Mouse (Mus musculus): ENCODE results near the gene Olfr672. TPM values are rescaled to one million over a fixed set of nuclear protein-coding genes. Genes with fewer than 3 reads are reported as not detected.
"Not testable (repeated sequence)": the region's sequence is repeated elsewhere in the genome, so short reads cannot be mapped to it uniquely, and the experiment has no call there.

Gene Olfr672
- polyA plus RNA-seq (2021): not detected

DNA sequence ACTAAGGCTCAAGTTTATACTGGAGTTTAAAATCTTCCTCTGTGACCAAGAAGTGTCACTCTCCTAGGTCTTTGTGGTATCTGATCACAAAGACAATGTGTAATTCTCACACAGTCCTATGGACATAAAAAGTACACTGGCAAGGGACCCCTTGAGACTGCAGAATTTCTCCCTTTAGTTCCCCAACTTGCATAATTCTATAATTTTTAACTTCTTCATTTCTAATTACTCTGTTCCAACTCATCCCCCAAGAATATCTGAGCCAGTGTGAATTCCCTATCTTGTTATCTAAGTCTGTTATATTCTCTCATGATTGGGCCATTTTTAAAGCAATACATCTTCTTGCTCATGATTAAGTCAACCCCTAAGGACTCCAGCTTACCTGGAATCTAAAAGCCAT lies at the start of gene Olfr672:
Gene Olfr672, minus strand, starts transcription at position 101 of the 400 bp plus-strand sequence.
- in situ Hi-C loops (cut with MboI; ENCODE audit: low pct_unique_long_range_greater_than_20kb): no loop called here
- H3K27me3 ChIP-seq: no peaks in the 10 kb centered on the region
- ATAC-seq (no peak), DNase-seq (ENCODE audit: low read depth, low spot score) (no peak)
- ChIA-PET POLR2A (no interaction called here), CTCF (no interaction called here)
- no peak for TF ChIP-seq CTCF (IDR thresholded peaks at IDR 0.05)

DNA sequence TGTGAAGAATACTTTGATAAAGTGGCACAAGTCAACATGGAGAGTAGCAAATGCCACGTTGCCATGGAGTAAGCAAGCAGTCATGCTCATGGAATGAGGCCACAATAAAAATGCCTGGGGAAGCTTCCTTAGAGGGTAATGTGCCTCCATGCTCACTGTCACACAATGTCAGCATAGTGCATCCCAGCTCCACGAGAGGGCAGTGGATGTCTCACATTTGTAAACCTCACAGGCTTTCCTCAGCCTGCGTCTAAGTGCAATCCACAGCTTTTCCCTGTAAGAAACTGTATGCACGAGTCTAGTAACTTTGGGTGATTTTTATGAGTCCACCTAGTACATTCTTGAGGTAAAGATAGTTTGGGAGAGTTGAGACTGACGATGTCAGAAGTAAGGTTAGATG lies 32.0 kb upstream of the Olfr672 start:
- H3K27me3 ChIP-seq; CTCF ChIA-PET; DNase-seq (ENCODE audit: low read depth, low spot score): not testable (repeated sequence)

DNA sequence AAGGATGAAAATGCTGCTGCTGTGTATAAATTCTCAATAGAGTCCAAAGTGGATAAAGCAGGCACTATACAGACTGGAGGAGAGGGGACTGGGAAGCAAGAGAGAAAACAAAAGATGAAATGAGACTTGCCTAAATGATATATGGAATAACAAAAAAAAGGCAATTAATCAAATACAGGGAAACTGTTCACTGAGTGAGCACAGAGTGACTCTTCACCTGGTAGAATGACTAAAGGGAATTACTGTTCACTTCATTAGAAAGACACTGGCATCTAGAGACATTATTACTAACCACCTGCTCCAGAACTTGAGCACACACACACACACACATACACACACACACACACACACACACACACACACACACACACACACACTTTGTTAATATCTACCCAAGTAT lies 30.6 kb upstream of the Olfr672 start, which contains the start of gene Olfr676:
Gene Olfr676, plus strand, starts transcription at position 301 of the 400 bp plus-strand sequence.
- DNase-seq (ENCODE audit: low read depth, low spot score) (no peak), ATAC-seq (no peak)
- in situ Hi-C loops (cut with MboI; ENCODE audit: low pct_unique_long_range_greater_than_20kb): no loop called here
- ChIA-PET CTCF (no interaction called here), POLR2A (no interaction called here)
- no peak for TF ChIP-seq CTCF (IDR thresholded peaks at IDR 0.05)
- H3K27me3 ChIP-seq: no peaks in the 10 kb centered on the region

More for the DNA sequence above, 32.0 kb upstream of the Olfr672 start:
- ATAC-seq; in situ Hi-C loops (cut with MboI; ENCODE audit: low pct_unique_long_range_greater_than_20kb); POLR2A ChIA-PET: not testable (repeated sequence)

DNA sequence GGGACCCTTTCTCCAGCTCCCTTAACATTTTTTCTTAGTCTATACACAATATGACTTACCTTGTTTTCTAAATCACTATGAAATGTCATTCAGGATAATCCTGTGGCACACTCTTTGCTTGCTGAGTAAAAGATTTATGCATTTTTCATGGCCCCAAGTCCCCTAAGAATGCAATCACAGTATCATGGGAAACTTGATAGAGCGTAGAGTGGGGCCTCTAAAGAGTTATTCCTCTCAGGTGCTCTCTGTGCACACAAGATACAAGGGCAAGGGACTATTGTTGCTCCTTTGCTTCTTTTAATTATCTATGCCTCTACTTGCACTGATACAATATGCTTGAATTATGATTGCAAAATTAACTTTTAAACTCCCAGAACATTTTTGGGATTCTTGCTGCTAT lies 26.5 kb upstream of the Olfr672 start, which contains the start of gene Olfr675:
Gene Olfr675, minus strand, starts transcription at position 101 of the 400 bp plus-strand sequence.
- in situ Hi-C loops (cut with MboI; ENCODE audit: low pct_unique_long_range_greater_than_20kb): no loop called here
- ChIA-PET CTCF (no interaction called here), POLR2A (no interaction called here)
- no peaks in the 10 kb centered on the region for H3K27me3 ChIP-seq
- DNase-seq (ENCODE audit: low read depth, low spot score): no peak
- ATAC-seq: no peak
- no peak for TF ChIP-seq CTCF (IDR thresholded peaks at IDR 0.05)

DNA sequence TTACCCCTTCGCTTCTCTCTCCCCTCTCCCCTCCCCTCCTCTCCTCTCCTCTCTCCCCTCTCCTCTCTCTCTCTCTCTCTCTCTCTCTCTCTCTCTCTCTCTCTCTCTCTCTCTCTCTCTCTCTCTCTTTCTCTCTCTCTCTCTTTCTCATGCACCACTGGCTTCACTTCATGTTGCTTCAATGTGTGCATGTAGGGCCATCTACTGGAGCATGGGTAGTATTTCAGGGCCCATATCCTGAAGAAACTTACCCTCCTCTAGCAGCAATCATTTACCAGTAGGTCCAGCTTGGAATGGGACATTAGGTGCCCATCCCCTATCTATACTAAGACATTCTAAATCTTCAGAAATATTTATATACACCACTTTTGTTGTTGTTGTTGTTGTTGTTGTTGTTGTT lies 20.7 kb upstream of the Olfr672 start:
- POLR2A ChIA-PET: no interaction called here
- in situ Hi-C loops (cut with MboI; ENCODE audit: low pct_unique_long_range_greater_than_20kb): no loop called here
- H3K27me3 ChIP-seq: no peaks in the 10 kb centered on the region
- DNase-seq (ENCODE audit: low read depth, low spot score): no peak
- no peak for ATAC-seq
- CTCF ChIA-PET: no interaction called here
- TF ChIP-seq CTCF (IDR thresholded peaks at IDR 0.05): no peak

DNA sequence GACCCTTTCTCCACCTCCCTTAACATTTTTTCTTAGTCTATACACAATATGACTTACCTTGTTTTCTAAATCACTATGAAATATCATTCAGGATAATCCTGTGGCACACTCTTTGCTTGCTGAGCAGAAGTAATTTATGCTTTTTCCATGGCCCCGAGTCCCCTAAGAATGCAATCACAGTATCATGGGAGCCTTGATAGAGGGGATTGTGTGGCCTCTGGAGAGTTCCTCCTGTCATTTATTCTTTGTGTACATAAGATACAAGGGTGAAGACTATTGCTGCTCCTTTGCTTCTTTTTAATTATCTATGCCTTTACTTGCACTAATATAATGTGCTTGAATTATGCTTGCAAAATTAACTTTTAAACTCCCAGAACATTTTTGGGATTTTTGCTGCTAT lies 22.8 kb downstream of the Olfr672 start, which contains the start of gene Olfr671:
Gene Olfr671, minus strand, starts transcription at position 101 of the 400 bp plus-strand sequence.
- CTCF ChIA-PET: no interaction called here
- in situ Hi-C loops (cut with MboI; ENCODE audit: low pct_unique_long_range_greater_than_20kb): no loop called here
- DNase-seq (ENCODE audit: low read depth, low spot score) (no peak), ATAC-seq (no peak)
- no peak for TF ChIP-seq CTCF (IDR thresholded peaks at IDR 0.05)
- POLR2A ChIA-PET: no interaction called here
- no peaks in the 10 kb centered on the region for H3K27me3 ChIP-seq

DNA sequence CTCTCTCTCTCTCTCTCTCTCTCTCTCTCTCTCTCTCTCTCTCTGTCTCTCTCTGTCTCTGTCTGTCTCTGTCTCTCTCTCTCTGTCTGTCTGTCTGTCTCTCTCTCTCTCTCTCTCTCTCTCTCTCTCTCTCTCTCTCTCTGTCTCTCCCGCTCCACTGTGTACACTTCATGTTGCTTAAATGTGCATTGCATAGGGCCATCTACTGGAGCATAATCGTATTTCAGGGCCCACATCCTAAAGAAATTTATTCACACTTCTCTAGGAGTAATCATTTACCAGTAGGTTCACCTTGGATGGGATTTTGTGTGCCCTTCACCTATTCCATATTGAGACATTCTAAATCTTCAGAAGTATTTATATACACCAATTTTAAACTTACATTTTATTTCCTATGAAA lies 29.3 kb downstream of the Olfr672 start:
- ATAC-seq; H3K27me3 ChIP-seq; DNase-seq (ENCODE audit: low read depth, low spot score); in situ Hi-C loops (cut with MboI; ENCODE audit: low pct_unique_long_range_greater_than_20kb); CTCF ChIA-PET; POLR2A ChIA-PET: not testable (repeated sequence)

DNA sequence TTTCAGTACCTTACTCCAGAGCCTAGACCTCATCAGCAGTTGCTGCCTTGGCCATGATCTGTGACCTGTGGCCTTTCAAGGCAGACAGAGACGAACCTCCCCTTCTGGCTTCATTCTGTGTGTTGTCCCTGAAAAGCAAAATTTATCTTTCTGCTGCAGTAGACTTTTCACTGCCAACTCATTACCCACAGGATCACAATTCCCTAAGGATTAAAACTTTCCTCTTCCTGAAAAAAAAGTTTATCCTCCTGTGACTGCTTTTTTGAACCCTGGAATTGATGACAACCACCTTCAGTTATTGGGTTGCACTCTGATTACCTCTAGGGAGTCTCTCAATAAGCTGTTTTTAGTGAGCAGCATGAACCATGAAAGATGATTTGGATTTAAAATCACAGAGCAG lies 39.3 kb downstream of the Olfr672 start, which contains the start of gene Olfr670:
Gene Olfr670, minus strand, starts transcription at position 101 of the 400 bp plus-strand sequence.
- ATAC-seq: no peak
- DNase-seq (ENCODE audit: low read depth, low spot score): no peak
- in situ Hi-C loops (cut with MboI; ENCODE audit: low pct_unique_long_range_greater_than_20kb): no loop called here
- no peak for TF ChIP-seq CTCF (IDR thresholded peaks at IDR 0.05)
- ChIA-PET CTCF (no interaction called here), POLR2A (no interaction called here)
- no peaks in the 10 kb centered on the region for H3K27me3 ChIP-seq

DNA sequence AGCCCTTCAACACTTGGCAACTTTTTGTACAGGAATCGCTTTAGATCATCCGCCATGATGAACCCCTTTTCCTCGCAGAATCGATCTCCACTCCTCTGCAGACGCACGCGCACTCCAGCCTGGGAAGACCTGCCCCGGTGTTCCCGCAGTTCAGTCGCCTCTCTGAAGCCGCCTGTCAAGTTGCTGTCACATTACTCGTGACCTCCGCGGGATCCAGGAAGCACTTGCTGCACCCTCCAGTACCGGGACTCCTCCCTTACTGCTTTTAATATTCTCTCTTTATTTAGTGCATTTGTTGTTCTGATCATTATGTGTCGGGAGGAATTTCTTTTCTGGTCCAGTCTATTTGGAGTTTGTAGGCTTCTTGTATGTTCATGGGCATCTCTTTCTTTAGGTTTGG lies 51.6 kb downstream of the Olfr672 start:
- in situ Hi-C loops (cut with MboI; ENCODE audit: low pct_unique_long_range_greater_than_20kb); ATAC-seq; CTCF ChIA-PET: not testable (repeated sequence)

More for the DNA sequence above, 51.6 kb downstream of the Olfr672 start:
- POLR2A ChIA-PET; H3K27me3 ChIP-seq; DNase-seq (ENCODE audit: low read depth, low spot score): not testable (repeated sequence)

Other genes with a start within 250 kb of the Olfr672 start
- gene Usp17le, start 224.6 kb downstream of the Olfr672 start, polyA plus RNA-seq (2021): not detected
- gene Usp17lb, start 159.4 kb downstream of the Olfr672 start, polyA plus RNA-seq (2021): not detected
- gene Usp17la, start 145.0 kb downstream of the Olfr672 start, polyA plus RNA-seq (2021): not detected
- gene Olfr665, start 124.0 kb downstream of the Olfr672 start, polyA plus RNA-seq (2021): not detected
- gene Olfr666, start 106.1 kb downstream of the Olfr672 start, polyA plus RNA-seq (2021): not detected
- gene Olfr667, start 80.5 kb downstream of the Olfr672 start, polyA plus RNA-seq (2021): not detected
- gene Olfr668, start 74.0 kb downstream of the Olfr672 start, polyA plus RNA-seq (2021): not detected
- gene Olfr669, start 67.8 kb downstream of the Olfr672 start, polyA plus RNA-seq (2021): not detected
- gene Olfr670, start 39.4 kb downstream of the Olfr672 start, polyA plus RNA-seq (2021): not detected
- not detected for gene Olfr671, start 22.9 kb downstream of the Olfr672 start, polyA plus RNA-seq (2021)
- gene Olfr675, start 26.4 kb upstream of the Olfr672 start, polyA plus RNA-seq (2021): not detected
- not detected for gene Olfr676, start 30.7 kb upstream of the Olfr672 start, polyA plus RNA-seq (2021)
- not detected for gene Olfr677, start 49.3 kb upstream of the Olfr672 start, polyA plus RNA-seq (2021)
- not detected for gene Olfr678, start 62.4 kb upstream of the Olfr672 start, polyA plus RNA-seq (2021)
- gene Olfr679, start 79.2 kb upstream of the Olfr672 start, polyA plus RNA-seq (2021): not detected
- gene Olfr680-ps1, start 90.8 kb upstream of the Olfr672 start, polyA plus RNA-seq (2021): not detected
- not detected for gene Olfr681, start 114.8 kb upstream of the Olfr672 start, polyA plus RNA-seq (2021)
- not detected for gene Olfr683, start 145.0 kb upstream of the Olfr672 start, polyA plus RNA-seq (2021)
- gene Olfr684, start 161.6 kb upstream of the Olfr672 start, polyA plus RNA-seq (2021): not detected
- not detected for gene Olfr685, start 184.0 kb upstream of the Olfr672 start, polyA plus RNA-seq (2021)
- gene Olfr686, start 205.5 kb upstream of the Olfr672 start, polyA plus RNA-seq (2021): not detected